Mouse (Mus musculus) bone marrow macrophage, adult 2 months (primary cell): ENCODE measurements around the gene Wdr82.

Source experiments
- CTCF ChIP-seq: IDR thresholded peaks from 2 replicates; pipeline ENCODE4 v1.5.1; 2012; ENCODE audit warnings: low read depth, mild to moderate bottlenecking, low read length, moderate library complexity
- POLR2A ChIP-seq: IDR thresholded peaks from 2 replicates; pipeline ENCODE4 v1.6.1; 2012; ENCODE audit warnings: mild to moderate bottlenecking, low read depth, low read length, borderline replicate concordance

GRCm38 (mm10) chr9:106236156-106236817 lies 65.6 kb downstream of the Wdr82 start:
- TF ChIP-seq CTCF (no peak), POLR2A (no peak)
